19 mouse cellular contexts compared by ENCODE assay signal in the genomic region with DNA sequence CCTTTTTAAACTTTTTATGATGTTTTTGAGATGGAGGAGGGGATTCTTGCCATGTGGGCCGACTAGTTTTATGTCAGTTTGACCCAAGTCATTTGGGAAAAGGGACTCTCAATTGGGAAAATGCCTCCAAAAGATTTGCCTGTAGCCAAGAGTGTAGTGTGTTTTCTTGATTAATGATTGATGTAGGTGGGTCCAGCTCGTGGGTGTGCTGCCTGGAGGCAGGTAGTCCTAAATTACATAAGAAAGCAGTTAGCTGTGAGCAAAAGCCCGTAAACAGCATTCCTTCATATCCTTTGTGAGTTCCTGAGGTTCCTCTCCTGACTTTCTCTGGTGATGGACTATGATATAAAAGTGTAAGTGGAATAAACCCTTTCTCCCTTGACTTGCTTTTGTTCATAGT. TPM values are rescaled to one million over a fixed set of nuclear protein-coding genes. Genes with fewer than 3 reads are reported as not detected.
DNase-seq lines count a peak whose midpoint lies in the region; ATAC-seq and TF ChIP-seq lines count a peak whose summit lies in the region.
"Had no signal": no experiment of that assay in that cellular context is flagged by ENCODE, and none has a peak within 500 bp of the region (broad histone marks: within the 10 kb centered on the region; RNA-seq: fewer than 3 reads in every experiment).

No protein-coding gene starts in this region.

- H3K9ac ChIP-seq in ES-E14 (ENCODE audit: insufficient read depth, low read depth, low read length, poor library complexity, severe bottlenecking): no peak overlapping the region
- H3K9ac ChIP-seq in kidney, embryonic 16.5 days (replicated peaks; ENCODE audit: low read length): no peak overlapping the region
- H3K9ac ChIP-seq in hindbrain, embryonic 11.5 days (ENCODE audit: low read depth, low read length): no peak overlapping the region
- H3K9ac ChIP-seq: forebrain, postnatal 0 days; heart, embryonic 13.5 days had no signal

- H3K4me3 ChIP-seq in E14TG2a.4 (replicated peaks; ENCODE audit: low read length) (peak overlapping the region; percentile 89), ES-E14 (ENCODE audit: insufficient read depth in 1 of 2, low read depth in 1 of 2, low read length in 2 of 2, poor library complexity in 1 of 2, severe bottlenecking in 1 of 2) (no peak overlapping the region)
- H3K4me3 ChIP-seq in kidney, embryonic 16.5 days (ENCODE audit: low read length): no peak overlapping the region
- no peak overlapping the region for H3K4me3 ChIP-seq in hindbrain, embryonic 11.5 days (ENCODE audit: low read depth, low read length)
- H3K4me3 ChIP-seq: forebrain, embryonic 13.5 days; heart, embryonic 13.5 days; hindbrain, embryonic 13.5 days had no signal

- in situ Hi-C loops in ES-E14 (cut with MboI; ENCODE audit: low sequenced_read_pairs in 2 of 2, unreplicated experiment in 2 of 2): no loop called here

- DNase-seq in kidney, adult 18-20 months: peak; percentile 7
- DNase-seq in kidney, postnatal 25 days: no peak
- peak; percentile 29 for DNase-seq in ES-E14 (ENCODE audit: low read depth, low spot score)
- DNase-seq in cerebellum, postnatal 10 days: no peak
- no peak for DNase-seq in hindbrain, embryonic 11.5 days (ENCODE audit: low spot score)
- DNase-seq in urinary bladder, postnatal 14 days (ENCODE audit: low spot score): no peak
- DNase-seq: adrenal gland, adult 2 months; adrenal gland, postnatal 25 days; forebrain, postnatal 0 days; gastrocnemius, adult 2 months; gastrocnemius, postnatal 25 days; heart, postnatal 4 days had no signal

- H3K4me1 ChIP-seq in E14TG2a.4 (replicated peaks; ENCODE audit: low read depth, low read length) (peaks cover 72% of the 10 kb centered on the region), ES-E14 (ENCODE audit: control insufficient read depth in 2 of 2, insufficient read depth in 2 of 2, low read length in 2 of 2, poor library complexity in 1 of 2) (peaks cover 3 to 12% of the 10 kb centered on the region in 2 experiments; a peak in 2 of 4 replicates)
- peaks cover 19% of the 10 kb centered on the region for H3K4me1 ChIP-seq in kidney, embryonic 16.5 days (ENCODE audit: insufficient read depth, low read length)
- H3K4me1 ChIP-seq in hindbrain, embryonic 11.5 days (replicated peaks; ENCODE audit: control insufficient read depth, insufficient read depth, low read length): no peaks in the 10 kb centered on the region

- H3K27me3 ChIP-seq in E14TG2a.4 (ENCODE audit: insufficient read depth, low read length): no peaks in the 10 kb centered on the region
- H3K27me3 ChIP-seq in kidney, embryonic 16.5 days (ENCODE audit: insufficient read depth, low read length): no peaks in the 10 kb centered on the region
- no peaks in the 10 kb centered on the region for H3K27me3 ChIP-seq in hindbrain, embryonic 11.5 days (ENCODE audit: control insufficient read depth, insufficient read depth, low read length)
- H3K27me3 ChIP-seq: forebrain, embryonic 13.5 days; heart, embryonic 13.5 days; hindbrain, embryonic 13.5 days had no signal

- H3K36me3 ChIP-seq in E14TG2a.4 (ENCODE audit: insufficient read depth, low read length): peaks cover 19% of the 10 kb centered on the region
- no peaks in the 10 kb centered on the region; the same call in 1 of the 2 replicates for H3K36me3 ChIP-seq in ES-E14 (ENCODE audit: control insufficient read depth, insufficient read depth, low read length, poor library complexity, severe bottlenecking)
- 0 out of 2 replicates have a peak, but pooled peaks cover 4% of the 10 kb centered on the region for H3K36me3 ChIP-seq in kidney, embryonic 16.5 days (ENCODE audit: insufficient read depth, low read length)
- H3K36me3 ChIP-seq in hindbrain, embryonic 11.5 days (ENCODE audit: control insufficient read depth, insufficient read depth, low read length): no peaks in the 10 kb centered on the region

- no peak for TF ChIP-seq CTCF in E14TG2a.4 (conservative IDR thresholded peaks at IDR 0.05; ENCODE audit: low read length)

- H3K27ac ChIP-seq in ES-E14 (ENCODE audit: insufficient read depth, low read depth, low read length, poor library complexity, severe bottlenecking): no peak overlapping the region
- H3K27ac ChIP-seq in kidney, embryonic 16.5 days (ENCODE audit: low read length): peak overlapping the region; percentile 48; the same call in 1 of the 2 replicates
- H3K27ac ChIP-seq in hindbrain, embryonic 11.5 days (ENCODE audit: low read depth, low read length): no peak overlapping the region
- H3K27ac ChIP-seq: embryonic facial prominence, embryonic 10.5 days; forebrain, embryonic 13.5 days; gastrocnemius, adult 2 months; heart, embryonic 13.5 days; hindbrain, embryonic 13.5 days; hindbrain, postnatal 0 days had no signal

- H3K9me3 ChIP-seq in E14TG2a.4 (ENCODE audit: low read length) (no peaks in the 10 kb centered on the region), ES-E14 (ENCODE audit: control insufficient read depth, insufficient read depth, low read depth, low read length) (no peaks in the 10 kb centered on the region)
- no peaks in the 10 kb centered on the region for H3K9me3 ChIP-seq in kidney, embryonic 16.5 days (ENCODE audit: low read length)
- H3K9me3 ChIP-seq in hindbrain, embryonic 11.5 days (ENCODE audit: control insufficient read depth, low read length): no peaks in the 10 kb centered on the region
- H3K9me3 ChIP-seq: embryonic facial prominence, embryonic 10.5 days; forebrain, embryonic 13.5 days; heart, embryonic 13.5 days; hindbrain, embryonic 13.5 days had no signal

- WGBS in kidney, embryonic 16.5 days: 34% methylated on average over 3 of the region's 3 CpGs
- WGBS in hindbrain, embryonic 11.5 days: 76% methylated on average over 3 of the region's 3 CpGs

- H3K4me2 ChIP-seq in kidney, embryonic 16.5 days (replicated peaks; ENCODE audit: low read depth, low read length): no peak overlapping the region
- H3K4me2 ChIP-seq in hindbrain, embryonic 11.5 days (replicated peaks; ENCODE audit: low read depth, low read length): no peak overlapping the region

- ATAC-seq in kidney, embryonic 16.5 days (ENCODE audit: low FRiP score, low TSS enrichment): no peak
- no peak for ATAC-seq in hindbrain, embryonic 11.5 days (ENCODE audit: low FRiP score)
- ATAC-seq: forebrain, postnatal 0 days had no signal

TF ChIP-seq in ES-E14, 5 proteins besides CTCF, POLR2A, EP300 and RAD21:
- TF ChIP-seq CHD2 (IDR thresholded peaks at IDR 0.05; ENCODE audit: low read depth, low read length): no peak
- TF ChIP-seq ZNF384 (IDR thresholded peaks at IDR 0.05; ENCODE audit: low read depth, low read length): no peak
- no peak for TF ChIP-seq MAFK (IDR thresholded peaks at IDR 0.05; ENCODE audit: insufficient read depth, low read depth, low read length)
- no peak for TF ChIP-seq ZC3H11A (IDR thresholded peaks at IDR 0.05; ENCODE audit: borderline replicate concordance, low read depth, low read length)
- no peak for TF ChIP-seq HCFC1 (IDR thresholded peaks at IDR 0.05; ENCODE audit: borderline replicate concordance, insufficient read depth, low read length)
TF ChIP-seq in ES-E14: peak in this region for 0.

RNA-seq across cellular contexts. Expression of gene 4930432K21Rik, which starts 1.4 kb away (rescaled TPM):
- total RNA-seq in ES-E14 (2012; rRNA removed): 4.9 TPM in 2 replicates
- polyA plus RNA-seq in kidney, embryonic 16.5 days (2015; fragmentation: Nextera tagmentation; extraction: Ambion mirVana): 1.7 and 1.9 TPM in 2 replicates
- 0.57 and 0.88 TPM in 2 replicates for polyA plus RNA-seq in hindbrain, embryonic 11.5 days (2014; fragmentation: Nextera tagmentation; extraction: Ambion mirVana)
- total RNA-seq: gastrocnemius, postnatal 25 days had no signal

RNA-seq across cellular contexts. Expression of gene Cc2d1a, which starts 1.4 kb away (rescaled TPM):
- 17.7 and 18.9 TPM in 2 replicates for total RNA-seq in ES-E14 (2012; rRNA removed)
- 29.0 and 31.1 TPM in 2 replicates for polyA plus RNA-seq in kidney, embryonic 16.5 days (2015; fragmentation: Nextera tagmentation; extraction: Ambion mirVana)
- 8.5 and 8.8 TPM in 2 replicates for polyA plus RNA-seq in hindbrain, embryonic 11.5 days (2014; fragmentation: Nextera tagmentation; extraction: Ambion mirVana)

RNA-seq across cellular contexts. Expression of gene Podnl1, which starts 23.4 kb away (rescaled TPM):
- 1.5 and 2.0 TPM in 2 replicates for total RNA-seq in ES-E14 (2012; rRNA removed)
- 0.24 and 0.30 TPM in 2 replicates for polyA plus RNA-seq in kidney, embryonic 16.5 days (2015; fragmentation: Nextera tagmentation; extraction: Ambion mirVana)
- 0.17 and 0.23 TPM in 2 replicates for polyA plus RNA-seq in hindbrain, embryonic 11.5 days (2014; fragmentation: Nextera tagmentation; extraction: Ambion mirVana)
- total RNA-seq: gastrocnemius, adult 2 months; gastrocnemius, postnatal 25 days; heart, postnatal 4 days; hindbrain, postnatal 0 days had no signal

RNA-seq across cellular contexts. Expression of gene Nanos3, which starts 35.8 kb away (rescaled TPM):
- 7.0 and 9.9 TPM in 2 replicates for total RNA-seq in ES-E14 (2012; rRNA removed)
- 2.6 and 3.1 TPM in 2 replicates for polyA plus RNA-seq in kidney, embryonic 16.5 days (2015; fragmentation: Nextera tagmentation; extraction: Ambion mirVana)
- polyA plus RNA-seq in hindbrain, embryonic 11.5 days (2014; fragmentation: Nextera tagmentation; extraction: Ambion mirVana): 4.5 and 5.6 TPM in 2 replicates
- total RNA-seq: gastrocnemius, adult 2 months; gastrocnemius, postnatal 25 days had no signal

RNA-seq across cellular contexts. Expression of gene Dcaf15, which starts 44.6 kb away (rescaled TPM):
- 53.5 and 62.0 TPM in 2 replicates for total RNA-seq in ES-E14 (2012; rRNA removed)
- polyA plus RNA-seq in kidney, embryonic 16.5 days (2015; fragmentation: Nextera tagmentation; extraction: Ambion mirVana): 11.0 and 11.3 TPM in 2 replicates
- 12.5 and 12.8 TPM in 2 replicates for polyA plus RNA-seq in hindbrain, embryonic 11.5 days (2014; fragmentation: Nextera tagmentation; extraction: Ambion mirVana)

Comparison
In these comparisons a context has a peak if more than half of its experiments do, and no peak if none do; other contexts are left out.
1. DNase-seq: peak in kidney, adult 18-20 months (single experiment) and ES-E14 (single experiment); none in kidney, postnatal 25 days (0 of 2), cerebellum, postnatal 10 days (0 of 2), hindbrain, embryonic 11.5 days (single experiment) and urinary bladder, postnatal 14 days (single experiment).